Mouse (Mus musculus) midbrain, embryonic 15.5 days (tissue): ENCODE data around the gene Accsl. TPM values are rescaled to one million over a fixed set of nuclear protein-coding genes. Genes with fewer than 3 reads are reported as not detected.

Experiments
- polyA plus RNA-seq: library from polyadenylated mRNA; unstranded; fragments of >200 nt; fragmentation: Nextera tagmentation; extraction: Ambion mirVana; gene quantifications from 2 replicates; pipeline ENCODE4 v1.2.1, GENCODE M21; 2015

Gene Accsl
- polyA plus RNA-seq, 1 experiment from 2014 or later, result 0.32 TPM

Other genes starting within 250 kb of the Accsl start
- gene Alx4, start 226.8 kb downstream of the Accsl start, polyA plus RNA-seq, result 0.84 and 1.0 TPM in 2 replicates
- gene Ext2, start 46.6 kb downstream of the Accsl start, polyA plus RNA-seq, result 76.4 and 79.4 TPM in 2 replicates
- gene Accs, start 19.2 kb downstream of the Accsl start, polyA plus RNA-seq, result 5.1 and 5.2 TPM in 2 replicates
- gene Gm13889, start 88.0 kb upstream of the Accsl start, polyA plus RNA-seq, result 5.2 and 6.7 TPM in 2 replicates
- not detected in 2 replicates for gene Gm27027, start 127.2 kb upstream of the Accsl start, polyA plus RNA-seq
- gene Alkbh3, start 141.7 kb upstream of the Accsl start, polyA plus RNA-seq, result 47.0 and 50.7 TPM in 2 replicates